Mouse (Mus musculus) spleen, adult 2 months (tissue): ENCODE measurements around the gene Gm43552.

Experiments
- CTCF ChIP-seq: fragments of 200-500 bp; IDR thresholded peaks from 2 replicates; pipeline ENCODE4 v1.5.1; 2011; ENCODE audit warnings: mild to moderate bottlenecking, inconsistent platforms; ENCODE audit not compliant: insufficient read depth, insufficient read length, insufficient replicate concordance; ENCODE audit errors: extremely low read depth
- POLR2A ChIP-seq: fragments of 200-500 bp; IDR thresholded peaks from 2 replicates; pipeline ENCODE4 v1.6.1; 2011; ENCODE audit warnings: low read depth, low read length, inconsistent platforms

DNA sequence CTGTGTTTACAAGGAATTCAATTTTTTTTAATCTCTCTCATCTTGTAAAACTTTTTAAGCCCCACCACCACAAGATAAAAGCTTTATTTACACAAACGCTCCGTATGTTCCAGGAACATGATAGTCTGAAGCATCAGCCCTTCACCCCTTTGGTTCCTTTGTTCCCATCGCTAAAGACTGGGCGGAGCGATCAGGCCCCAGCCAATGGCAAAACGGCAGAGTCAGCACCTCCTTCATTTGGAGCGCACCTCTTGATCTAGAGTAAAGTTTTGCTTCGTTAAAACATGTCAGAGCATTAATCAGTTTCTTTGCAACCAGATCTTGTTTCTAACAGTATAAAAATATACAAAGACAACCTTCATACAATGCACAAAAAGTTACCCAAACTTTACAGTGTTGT is 13.2 kb upstream of the Gm43552 start:
- TF ChIP-seq CTCF (no peak), POLR2A (no peak)
